Mouse (Mus musculus) heart, embryonic 13.5 days (tissue): Measurements from ENCODE around the gene Slc5a4b. TPM values are rescaled to one million over a fixed set of nuclear protein-coding genes. Genes with fewer than 3 reads are reported as not detected.
"Not testable (repeated sequence)": the region's sequence is repeated elsewhere in the genome, so short reads cannot be mapped to it uniquely, and the experiment has no call there.

Experiments
- ATAC-seq: fragments of 200-750 bp; cut with Nextera tagmentation; 2 replicates; pipeline ENCODE4 v1.8.0; 2017; ENCODE audit warnings: moderate TSS enrichment; ENCODE audit not compliant: insufficient number of reproducible peaks, low FRiP score, low TSS enrichment; ENCODE audit errors: extremely low read depth
- H3K27ac ChIP-seq: fragments of 300-500 bp; sonication (generic); replicated peaks from 2 replicates; pipeline ENCODE4 v1.5.1; 2015; ENCODE audit warnings: moderate library complexity, mild to moderate bottlenecking, inconsistent platforms
- H3K27me3 ChIP-seq: fragments of 300-500 bp; sonication (generic); replicated peaks from 2 replicates; pipeline ENCODE4 v1.6.1; 2015; ENCODE audit warnings: mild to moderate bottlenecking, inconsistent platforms
- H3K36me3 ChIP-seq: fragments of 300-500 bp; sonication (generic); 2 replicates; pipeline ENCODE4 v1.6.1; 2015; ENCODE audit warnings: mild to moderate bottlenecking, inconsistent platforms
- H3K4me1 ChIP-seq: fragments of 300-500 bp; sonication (generic); 2 replicates; pipeline ENCODE4 v1.6.1; 2015; ENCODE audit warnings: inconsistent platforms
- H3K4me2 ChIP-seq: fragments of 300-500 bp; sonication (generic); 2 replicates; pipeline ENCODE4 v1.6.1; 2015; ENCODE audit warnings: inconsistent platforms, mild to moderate bottlenecking, moderate library complexity
- H3K4me3 ChIP-seq: fragments of 300-500 bp; sonication (generic); 2 replicates; pipeline ENCODE4 v1.5.1; 2015; ENCODE audit warnings: moderate library complexity, mild to moderate bottlenecking, inconsistent platforms
- H3K9ac ChIP-seq: fragments of 300-500 bp; sonication (generic); 2 replicates; pipeline ENCODE4 v1.6.1; 2015; ENCODE audit warnings: inconsistent platforms, mild to moderate bottlenecking, moderate library complexity
- H3K9me3 ChIP-seq: fragments of 300-500 bp; sonication (generic); 2 replicates; pipeline ENCODE4 v1.6.1; 2016; ENCODE audit warnings: inconsistent platforms
- WGBS: fragments of 180-500 bp; shearing (Covaris S2); methylation state at CpG from one replicate; pipeline ENCODE4 v1.1.7; 2015; ENCODE audit warnings: mixed read lengths; 5-methylcytosine and 5-hydroxymethylcytosine counted together
- polyA plus RNA-seq: library from polyadenylated mRNA; unstranded; fragments of >200 nt; fragmentation: Nextera tagmentation; extraction: Ambion mirVana; gene quantifications from 2 replicates; pipeline ENCODE4 v1.2.1, GENCODE M21; 2015

Slc5a4b gene
- polyA plus RNA-seq, 1 experiment from 2014 or later = not detected

DNA sequence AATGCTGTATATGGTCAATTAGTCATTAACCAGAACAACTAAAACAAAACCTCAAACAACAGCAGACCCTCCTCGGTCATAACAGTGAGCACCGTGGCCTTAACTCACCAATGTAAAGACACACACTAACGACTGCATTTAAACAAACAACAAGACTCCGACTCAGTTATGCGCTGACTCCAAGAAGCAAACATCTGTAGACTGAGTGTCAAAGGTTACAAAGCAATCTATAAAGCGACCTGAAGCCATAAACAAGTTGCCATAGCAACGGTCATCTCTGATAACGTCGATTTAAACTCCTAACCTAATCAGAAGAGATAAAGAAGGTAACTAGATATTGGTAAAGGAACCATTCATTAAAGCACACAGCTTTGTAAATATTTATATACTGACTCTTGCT, 13.4 kb downstream of the Slc5a4b start:
- H3K27ac ChIP-seq = no peak overlapping the region
- H3K4me2 ChIP-seq = no peak overlapping the region
- no peaks in the 10 kb centered on the region for H3K4me1 ChIP-seq
- no peak overlapping the region for H3K9ac ChIP-seq
- 61% methylated on average over 9 of the region's 9 CpGs for WGBS
- no peaks in the 10 kb centered on the region for H3K9me3 ChIP-seq
- H3K4me3 ChIP-seq = no peak overlapping the region
- no peaks in the 10 kb centered on the region for H3K27me3 ChIP-seq
- H3K36me3 ChIP-seq = no peaks in the 10 kb centered on the region
- ATAC-seq = no peak

DNA sequence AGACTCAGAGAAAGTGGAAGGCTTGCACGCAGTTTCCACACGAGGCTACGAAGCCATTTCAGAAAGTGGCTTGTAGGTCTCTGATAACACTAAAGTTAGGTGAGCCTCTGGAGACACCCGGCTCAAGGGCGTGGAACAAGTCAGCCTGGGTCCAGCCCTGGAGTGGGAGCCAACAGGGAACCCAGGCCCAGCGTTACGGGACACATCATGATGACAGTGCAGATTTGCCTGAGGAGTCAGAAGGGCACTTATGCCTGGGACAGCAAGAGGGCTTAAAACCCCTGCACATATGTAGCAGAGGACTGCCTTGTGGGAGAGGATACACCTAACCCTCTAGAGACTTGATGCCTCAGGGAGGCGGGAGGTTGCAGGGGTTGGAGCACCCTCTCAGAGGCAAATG, 14.2 kb downstream of the Slc5a4b start:
- H3K4me1 ChIP-seq = no peaks in the 10 kb centered on the region
- 78% methylated on average over 8 of the region's 8 CpGs for WGBS
- no peak overlapping the region for H3K4me2 ChIP-seq
- H3K9me3 ChIP-seq = no peaks in the 10 kb centered on the region
- H3K27me3 ChIP-seq = no peaks in the 10 kb centered on the region
- ATAC-seq = no peak
- H3K4me3 ChIP-seq = no peak overlapping the region
- no peak overlapping the region for H3K9ac ChIP-seq
- no peaks in the 10 kb centered on the region for H3K36me3 ChIP-seq
- H3K27ac ChIP-seq = no peak overlapping the region

DNA sequence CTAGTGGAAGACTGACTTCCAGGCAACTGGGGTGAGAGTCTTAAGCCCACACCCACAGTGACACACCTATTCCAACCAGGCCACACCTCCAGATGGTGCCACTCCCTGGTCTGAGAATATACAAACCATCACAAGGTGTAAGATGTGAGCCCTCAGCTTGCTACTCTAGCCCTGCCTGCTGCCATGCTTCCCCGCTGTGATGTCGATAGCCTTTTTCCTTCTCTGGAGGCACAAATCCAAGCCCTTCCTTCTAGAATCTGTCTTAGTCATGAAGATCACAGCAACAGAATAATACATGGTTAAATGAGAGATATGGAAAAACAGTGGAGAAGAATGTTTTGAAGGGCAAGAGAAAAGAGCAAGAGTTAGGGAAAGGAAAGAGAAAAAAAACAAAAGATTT, 33.8 kb downstream of the Slc5a4b start:
- H3K4me1 ChIP-seq, H3K36me3 ChIP-seq, H3K27me3 ChIP-seq, H3K9ac ChIP-seq, ATAC-seq, H3K27ac ChIP-seq, H3K4me3 ChIP-seq, H3K4me2 ChIP-seq: not testable (repeated sequence)
- H3K9me3 ChIP-seq = peaks cover 20% of the 10 kb centered on the region; the same call in 1 of the 2 replicates
- 82% methylated on average over 2 of the region's 2 CpGs for WGBS

DNA sequence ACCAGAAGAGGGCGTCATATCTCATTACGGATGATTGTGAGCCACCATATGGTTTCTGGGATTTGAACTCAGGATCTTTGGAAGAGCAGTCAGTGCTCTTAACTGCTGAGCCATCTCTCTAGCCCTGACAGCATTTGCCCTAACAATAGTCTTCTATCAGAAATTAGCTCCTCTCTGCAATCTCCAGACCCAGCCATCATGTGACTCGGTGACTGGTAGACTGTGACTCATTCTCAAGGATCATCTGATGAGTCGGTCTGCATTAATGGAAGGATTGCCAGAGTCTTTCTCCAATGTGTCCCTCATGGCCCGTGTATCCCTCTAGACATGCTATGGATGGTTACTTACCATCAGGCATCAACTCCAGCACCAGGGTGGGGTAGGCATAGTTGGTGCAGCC, 38.7 kb downstream of the Slc5a4b start:
- H3K4me2 ChIP-seq, H3K27ac ChIP-seq, H3K4me3 ChIP-seq, H3K9ac ChIP-seq, H3K4me1 ChIP-seq, H3K27me3 ChIP-seq, ATAC-seq, H3K36me3 ChIP-seq: not testable (repeated sequence)
- 84% methylated on average over 5 of the region's 5 CpGs for WGBS
- H3K9me3 ChIP-seq = peaks cover 20% of the 10 kb centered on the region; the same call in 1 of the 2 replicates

DNA sequence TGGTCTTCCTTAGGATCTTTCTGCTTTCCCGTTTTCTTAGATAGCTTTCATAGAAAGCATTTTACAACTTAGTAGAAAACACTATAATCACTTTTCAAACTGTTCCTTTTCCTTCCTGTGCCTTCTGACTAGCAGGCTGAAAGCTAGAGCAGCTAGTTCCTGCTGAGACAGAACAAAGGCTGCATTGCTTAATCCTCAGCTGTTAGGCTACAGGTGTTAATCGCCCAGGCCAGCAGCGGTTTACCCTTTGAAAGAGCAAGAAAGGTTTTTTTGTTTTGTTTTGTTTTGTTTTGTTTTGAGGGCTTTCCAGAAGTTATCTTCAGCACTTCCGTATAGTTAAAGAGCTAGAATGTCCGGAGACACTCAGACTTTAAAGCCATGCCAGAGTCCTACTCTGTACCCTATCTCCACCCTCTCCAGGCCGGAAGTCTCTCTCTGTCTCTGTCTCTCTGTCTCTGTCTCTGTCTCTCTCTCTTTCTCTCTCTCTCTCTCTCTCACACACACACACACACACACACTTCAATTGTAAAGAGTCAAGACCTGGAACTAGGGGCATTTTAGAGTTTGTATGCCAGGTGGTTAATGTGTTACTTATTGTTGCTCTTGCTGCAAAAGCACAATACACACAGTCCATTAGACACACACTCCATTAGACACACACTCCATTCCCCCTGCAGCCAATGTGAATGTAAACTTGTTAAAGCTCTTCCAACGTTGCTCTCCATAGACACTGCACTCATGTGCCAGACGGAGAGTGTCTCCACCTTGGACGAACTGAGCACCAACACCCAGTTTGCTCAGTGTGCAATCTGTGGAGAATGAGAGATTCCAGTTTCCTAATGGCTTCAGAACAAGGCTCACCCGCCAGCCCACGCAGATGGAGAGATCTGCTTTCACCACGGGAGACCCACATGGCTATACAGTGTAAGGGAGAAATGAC, 42.8 kb downstream of the Slc5a4b start:
- Histone ChIP-seq H3K27ac (no peak overlapping the region), H3K4me2 (no peak overlapping the region), H3K36me3 (no peaks in the 10 kb centered on the region), H3K4me1 (0 out of 2 replicates have a peak, but pooled peaks cover 4% of the 10 kb centered on the region), H3K4me3 (no peak overlapping the region), H3K27me3 (no peaks in the 10 kb centered on the region), H3K9ac (no peak overlapping the region), H3K9me3 (no peaks in the 10 kb centered on the region)
- no peak for ATAC-seq
- 33% methylated on average over 12 of the region's 12 CpGs for WGBS

DNA sequence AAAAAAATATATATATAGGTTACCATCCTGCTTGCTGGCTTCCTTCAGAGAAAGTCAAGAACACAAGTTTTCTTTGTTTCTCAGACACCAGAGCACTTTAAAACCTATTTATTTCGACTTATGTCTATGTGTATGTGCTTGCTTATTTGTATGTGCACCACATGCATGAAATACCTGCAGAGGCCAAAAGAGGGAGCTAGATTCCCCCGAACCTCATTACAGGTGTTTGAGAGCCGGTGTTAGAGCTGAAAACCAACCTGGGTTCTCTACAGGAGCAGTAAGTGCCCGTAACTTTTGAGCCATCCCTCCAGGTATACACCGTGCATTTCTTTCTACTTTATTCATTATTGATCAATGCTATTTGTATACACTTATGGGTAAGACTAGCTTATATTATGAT, 48.3 kb downstream of the Slc5a4b start:
- H3K9ac ChIP-seq = no peak overlapping the region
- 83% methylated on average over 5 of the region's 5 CpGs for WGBS
- H3K27ac ChIP-seq = no peak overlapping the region
- no peaks in the 10 kb centered on the region for H3K36me3 ChIP-seq
- H3K9me3 ChIP-seq = no peaks in the 10 kb centered on the region
- H3K4me3 ChIP-seq = no peak overlapping the region
- H3K4me2 ChIP-seq = no peak overlapping the region
- no peaks in the 10 kb centered on the region for H3K4me1 ChIP-seq
- ATAC-seq = no peak
- no peaks in the 10 kb centered on the region for H3K27me3 ChIP-seq

DNA sequence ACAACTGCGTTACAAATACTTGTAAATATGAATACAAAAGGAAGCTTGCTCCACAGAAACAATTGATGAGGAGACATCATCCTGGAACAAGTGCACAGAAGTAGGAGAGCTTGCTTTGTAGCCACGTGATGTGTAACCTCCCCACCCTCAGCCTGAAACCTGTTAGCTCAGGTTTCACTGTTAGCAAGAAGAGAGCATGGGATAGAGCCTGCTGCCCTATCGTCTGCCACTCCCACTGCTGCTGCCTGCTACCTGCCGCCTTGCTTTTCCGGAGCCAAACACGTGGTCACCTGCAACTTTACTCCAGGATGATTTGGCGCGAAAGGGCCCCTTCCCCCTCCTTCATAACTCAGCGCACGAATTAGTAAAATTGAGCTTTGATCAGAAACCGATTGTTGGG, 58.9 kb downstream of the Slc5a4b start:
- WGBS = 76% methylated on average over 11 of the region's 11 CpGs
- no peaks in the 10 kb centered on the region for H3K36me3 ChIP-seq
- no peak overlapping the region for H3K4me3 ChIP-seq
- H3K4me2 ChIP-seq = no peak overlapping the region
- no peaks in the 10 kb centered on the region for H3K27me3 ChIP-seq
- no peak overlapping the region for H3K27ac ChIP-seq
- no peak overlapping the region for H3K9ac ChIP-seq
- ATAC-seq = no peak
- H3K9me3 ChIP-seq = 0 out of 2 replicates have a peak, but pooled peaks cover 3% of the 10 kb centered on the region
- peaks cover 7% of the 10 kb centered on the region for H3K4me1 ChIP-seq

DNA sequence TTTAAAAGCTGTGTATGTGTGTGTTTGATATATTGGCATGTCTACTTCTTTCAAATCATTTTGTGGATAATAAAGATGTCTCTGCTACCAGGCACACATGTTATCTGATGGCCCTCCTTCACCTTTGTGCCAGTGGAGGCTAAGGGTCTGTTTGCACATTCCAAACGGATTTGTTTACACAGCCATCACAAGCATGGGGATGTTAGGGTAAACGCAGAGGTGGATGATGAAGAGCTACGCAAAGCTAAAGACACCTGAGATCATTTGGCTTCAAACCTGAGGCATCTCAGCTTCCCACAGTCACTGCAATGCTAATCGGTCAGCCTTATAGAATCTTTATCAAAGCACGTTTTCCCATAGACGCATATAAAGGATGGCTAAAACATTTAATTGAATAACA, 61.8 kb downstream of the Slc5a4b start:
- no peak for ATAC-seq
- Histone ChIP-seq H3K9me3 (0 out of 2 replicates have a peak, but pooled peaks cover 3% of the 10 kb centered on the region), H3K4me2 (no peak overlapping the region), H3K27me3 (no peaks in the 10 kb centered on the region), H3K4me3 (no peak overlapping the region), H3K9ac (no peak overlapping the region), H3K36me3 (0 out of 2 replicates have a peak, but pooled peaks cover 6% of the 10 kb centered on the region), H3K27ac (no peak overlapping the region), H3K4me1 (peaks cover 10% of the 10 kb centered on the region)
- 46% methylated on average over 6 of the region's 6 CpGs for WGBS

DNA sequence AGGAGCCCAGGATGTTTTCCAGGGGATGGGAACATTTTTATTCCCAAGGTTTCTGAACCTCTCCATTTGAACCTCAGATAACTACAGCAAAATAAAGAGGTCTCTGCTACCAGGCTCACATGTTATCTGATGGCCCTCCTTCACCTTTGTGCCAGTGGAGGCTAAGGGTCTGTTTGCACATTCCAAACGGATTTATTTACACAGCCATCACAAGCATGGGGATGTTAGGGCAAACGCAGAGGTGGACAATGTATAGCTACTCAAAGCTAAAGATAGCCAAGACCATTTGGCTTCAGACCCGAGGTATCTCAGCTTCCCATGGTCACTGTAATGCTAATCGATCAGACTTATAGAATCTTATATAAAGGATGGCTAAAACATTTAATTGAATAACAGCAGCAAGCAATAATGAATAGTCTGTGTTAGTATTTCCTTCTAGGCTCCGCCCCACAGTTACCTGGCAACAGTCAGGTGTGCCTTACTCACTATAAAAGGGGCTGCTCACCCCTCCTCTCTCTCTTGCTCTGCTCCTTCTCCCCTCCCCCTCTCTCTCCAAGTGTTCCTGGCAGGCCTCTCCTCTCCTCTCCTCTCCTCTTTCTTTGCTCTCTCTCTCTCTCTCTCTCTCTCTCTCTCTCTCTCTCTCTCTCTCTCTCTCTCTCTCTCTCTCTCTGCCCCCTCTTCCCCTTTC, 63.4 kb downstream of the Slc5a4b start:
- Histone ChIP-seq H3K4me1 (peaks cover 10% of the 10 kb centered on the region), H3K27me3 (no peaks in the 10 kb centered on the region), H3K36me3 (peaks cover 17% of the 10 kb centered on the region), H3K4me2 (no peak overlapping the region), H3K9ac (no peak overlapping the region), H3K4me3 (no peak overlapping the region), H3K9me3 (0 out of 2 replicates have a peak, but pooled peaks cover under 1% of the 10 kb centered on the region), H3K27ac (no peak overlapping the region)
- WGBS = 29% methylated on average over 5 of the region's 5 CpGs
- ATAC-seq = no peak

DNA sequence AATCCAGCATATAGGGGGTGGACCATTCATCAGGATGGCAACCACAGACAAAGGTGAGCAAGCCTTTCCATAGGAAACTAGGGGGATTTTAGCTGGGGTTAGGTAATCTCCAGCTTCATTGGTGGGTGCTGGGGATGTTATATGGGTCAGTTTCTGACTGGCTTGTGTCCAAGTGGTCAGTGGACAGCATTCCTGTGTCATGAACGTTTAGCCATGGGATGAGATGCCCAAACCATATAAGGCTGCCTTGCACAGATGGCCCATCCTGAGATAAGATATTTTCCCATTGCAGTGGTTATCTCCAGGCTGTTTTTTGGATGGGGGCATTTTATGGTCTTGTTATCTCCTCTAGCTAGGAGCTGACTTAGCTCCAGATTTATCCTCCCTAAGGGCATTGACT, 64.0 kb downstream of the Slc5a4b start:
- H3K27ac ChIP-seq = no peak overlapping the region
- WGBS = 0% methylated on average over 1 of the region's 1 CpGs
- no peaks in the 10 kb centered on the region for H3K27me3 ChIP-seq
- no peak overlapping the region for H3K4me2 ChIP-seq
- H3K36me3 ChIP-seq = peaks cover 17% of the 10 kb centered on the region
- peaks cover 10% of the 10 kb centered on the region for H3K4me1 ChIP-seq
- no peak for ATAC-seq
- H3K4me3 ChIP-seq = no peak overlapping the region
- H3K9ac ChIP-seq = no peak overlapping the region
- H3K9me3 ChIP-seq = no peaks in the 10 kb centered on the region

DNA sequence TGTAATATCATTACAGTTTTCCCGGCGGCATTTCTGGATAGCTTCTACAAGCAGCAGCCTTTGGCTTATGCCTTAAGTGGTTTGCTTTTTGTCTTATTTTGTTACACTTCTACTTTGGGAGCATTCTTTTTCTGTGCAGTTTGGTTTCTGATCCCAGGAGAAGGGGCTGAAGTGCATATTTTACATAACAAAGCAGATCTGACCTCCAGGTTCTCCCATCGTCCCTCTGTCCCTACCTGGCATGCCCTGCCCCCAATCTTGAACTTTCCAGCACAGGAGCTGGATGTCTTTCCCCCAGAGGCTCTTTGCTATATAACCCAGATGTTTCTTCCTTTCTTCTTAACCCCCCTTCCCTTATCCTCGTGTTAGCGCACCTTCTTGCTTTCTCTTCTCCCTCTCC, 65.4 kb downstream of the Slc5a4b start:
- no peak overlapping the region for H3K4me3 ChIP-seq
- no peak overlapping the region for H3K4me2 ChIP-seq
- no peak for ATAC-seq
- no peaks in the 10 kb centered on the region for H3K9me3 ChIP-seq
- H3K9ac ChIP-seq = no peak overlapping the region
- H3K4me1 ChIP-seq = peaks cover 10% of the 10 kb centered on the region
- 50% methylated on average over 5 of the region's 5 CpGs for WGBS
- no peak overlapping the region for H3K27ac ChIP-seq
- H3K27me3 ChIP-seq = no peaks in the 10 kb centered on the region
- peaks cover 31% of the 10 kb centered on the region for H3K36me3 ChIP-seq
